ENCODE assay signal across 24 mouse cellular contexts in genomic region chr6:93113361-93113760, GRCm38 (mm10).
A peak's percentile ranks its signal among the peaks of the same experiment; 100 is the strongest.
DNase-seq lines count a peak whose midpoint lies in the region; ATAC-seq and TF ChIP-seq lines count a peak whose summit lies in the region.
"Had no signal": no experiment of that assay in that cellular context is flagged by ENCODE, and none has a peak within 500 bp of the region (broad histone marks: within the 10 kb centered on the region; RNA-seq: fewer than 3 reads in every experiment).

No protein-coding gene starts in this region.

- no peaks in the 10 kb centered on the region for H3K27me3 ChIP-seq in lung, embryonic 14.5 days (ENCODE audit: insufficient read depth, low read length)
- H3K27me3 ChIP-seq: embryonic facial prominence, embryonic 12.5 days; embryonic facial prominence, embryonic 15.5 days; forebrain, embryonic 15.5 days; hindbrain, embryonic 12.5 days; hindbrain, embryonic 15.5 days; Patski had no signal

- 52% methylated on average over 3 of the region's 3 CpGs for WGBS in lung, embryonic 14.5 days
- 55% methylated on average over 3 of the region's 3 CpGs for WGBS in lung, adult 2 months

- H3K4me3 ChIP-seq in lung, embryonic 14.5 days (ENCODE audit: low read depth, low read length): no peak overlapping the region
- no peak overlapping the region for H3K4me3 ChIP-seq in lung, adult 2 months (replicated peaks; ENCODE audit: extremely low read depth, low read depth, low read length)
- H3K4me3 ChIP-seq: embryonic facial prominence, embryonic 12.5 days; embryonic facial prominence, embryonic 15.5 days; forebrain, embryonic 15.5 days; gastrocnemius, adult 2 months; hindbrain, embryonic 12.5 days; hindbrain, embryonic 15.5 days had no signal

- no peak for TF ChIP-seq CTCF in lung, embryonic 14.5 days (IDR thresholded peaks at IDR 0.05; ENCODE audit: low read depth)
- no peak for TF ChIP-seq CTCF in lung, adult 2 months (IDR thresholded peaks at IDR 0.05; ENCODE audit: insufficient read depth, low read length)

- peak; percentile 37 for DNase-seq in lung, embryonic 14.5 days
- DNase-seq in lung, adult 2 months: no peak
- DNase-seq in lung, postnatal 10 days: peak; percentile 6
- no peak for DNase-seq in lung, adult 18-20 months
- DNase-seq in lung, postnatal 25 days (ENCODE audit: low spot score): peak; percentile 2
- DNase-seq in left cerebral cortex, adult 18-20 months (ENCODE audit: low spot score in 2 of 2): no peak
- DNase-seq: adrenal gland, postnatal 10 days; adrenal gland, postnatal 36 days; cerebellum, adult 11 months; cerebellum, adult 2 months; cerebellum, adult 9-11 months; cerebellum, postnatal 25 days; gastrocnemius, adult 2 months; gastrocnemius, postnatal 14 days; heart, adult 11 months had no signal

- H3K27ac ChIP-seq in lung, embryonic 14.5 days (ENCODE audit: low read depth): no peak overlapping the region
- H3K27ac ChIP-seq: embryonic facial prominence, embryonic 12.5 days; embryonic facial prominence, embryonic 15.5 days; forebrain, embryonic 15.5 days; gastrocnemius, adult 2 months; hindbrain, embryonic 12.5 days; hindbrain, embryonic 15.5 days had no signal

- H3K9me3 ChIP-seq in lung, embryonic 14.5 days (ENCODE audit: low read depth, low read length): no peaks in the 10 kb centered on the region
- H3K9me3 ChIP-seq: embryonic facial prominence, embryonic 12.5 days; embryonic facial prominence, embryonic 15.5 days; forebrain, embryonic 15.5 days; hindbrain, embryonic 12.5 days; hindbrain, embryonic 15.5 days had no signal

- no peak overlapping the region for H3K4me2 ChIP-seq in lung, embryonic 14.5 days
- H3K4me2 ChIP-seq: embryonic facial prominence, embryonic 12.5 days; embryonic facial prominence, embryonic 15.5 days; forebrain, embryonic 15.5 days; heart, embryonic 11.5 days; hindbrain, embryonic 12.5 days; hindbrain, embryonic 15.5 days had no signal

- H3K4me1 ChIP-seq in lung, embryonic 14.5 days (ENCODE audit: insufficient read depth): no peaks in the 10 kb centered on the region
- no peaks in the 10 kb centered on the region for H3K4me1 ChIP-seq in lung, adult 2 months (ENCODE audit: control insufficient read depth, insufficient read depth, low read length)
- H3K4me1 ChIP-seq: embryonic facial prominence, embryonic 12.5 days; embryonic facial prominence, embryonic 15.5 days; forebrain, embryonic 15.5 days; hindbrain, embryonic 12.5 days; hindbrain, embryonic 15.5 days had no signal

- ATAC-seq in lung, embryonic 14.5 days (ENCODE audit: insufficient read depth): no peak; the same call in 1 of the 2 replicates
- ATAC-seq in cerebellum, adult (ENCODE audit: insufficient number of reproducible peaks, low FRiP score, low TSS enrichment): no peak
- ATAC-seq: CD4-positive, CD25-positive, alpha-beta regulatory T cell, adult 4 months; forebrain, embryonic 15.5 days; Patski had no signal

- H3K9ac ChIP-seq in lung, embryonic 14.5 days: no peak overlapping the region
- H3K9ac ChIP-seq: embryonic facial prominence, embryonic 12.5 days; embryonic facial prominence, embryonic 15.5 days; forebrain, embryonic 15.5 days; hindbrain, embryonic 12.5 days; hindbrain, embryonic 15.5 days had no signal

- TF ChIP-seq POLR2A in lung, adult 2 months (IDR thresholded peaks at IDR 0.05; ENCODE audit: borderline replicate concordance, extremely low read depth, low read depth, low read length): no peak

- no peaks in the 10 kb centered on the region for H3K36me3 ChIP-seq in lung, embryonic 14.5 days (ENCODE audit: insufficient read depth)
- H3K36me3 ChIP-seq: embryonic facial prominence, embryonic 12.5 days; embryonic facial prominence, embryonic 15.5 days; forebrain, embryonic 15.5 days; hindbrain, embryonic 12.5 days; hindbrain, embryonic 15.5 days had no signal

Comparison
In these comparisons a context has a peak if more than half of its experiments do, and no peak if none do; other contexts are left out.
1. DNase-seq: peak in lung, embryonic 14.5 days (single experiment), lung, postnatal 10 days (single experiment) and lung, postnatal 25 days (single experiment); none in lung, adult 2 months (single experiment), lung, adult 18-20 months (0 of 2) and left cerebral cortex, adult 18-20 months (0 of 2).